Mouse (Mus musculus): ENCODE results near the gene Rhbdl1. TPM values are rescaled to one million over a fixed set of nuclear protein-coding genes. Genes with fewer than 3 reads are reported as not detected.

Rhbdl1 gene
- total RNA-seq (2015) (0.98 and 1.4 TPM in 2 replicates), total RNA-seq (2017) (0.55 and 0.69 TPM in 2 replicates)

- ATAC-seq (ENCODE audit: poor library complexity, severe bottlenecking) = no peak
Measured at GRCm38 (mm10) chr17:25837076-25837410, at the start of gene Rhbdl1. TSS of gene Rhbdl1 (minus strand) at chr17:25837295.

GRCm38 (mm10) chr17:25886806-25887205, 49.7 kb upstream of the Rhbdl1 start:
- no peak for ATAC-seq (ENCODE audit: poor library complexity, severe bottlenecking)

GRCm38 (mm10) chr17:25885636-25886035, 48.5 kb upstream of the Rhbdl1 start:
- no peak for ATAC-seq (ENCODE audit: poor library complexity, severe bottlenecking)

GRCm38 (mm10) chr17:25883824-25884223, 46.7 kb upstream of the Rhbdl1 start:
- ATAC-seq (ENCODE audit: poor library complexity, severe bottlenecking) = no peak

- ATAC-seq (ENCODE audit: poor library complexity, severe bottlenecking) = no peak
Measured at GRCm38 (mm10) chr17:25883268-25883667, 46.2 kb upstream of the Rhbdl1 start.

GRCm38 (mm10) chr17:25882306-25882705, 45.2 kb upstream of the Rhbdl1 start:
- ATAC-seq (ENCODE audit: poor library complexity, severe bottlenecking) = no peak

GRCm38 (mm10) chr17:25881691-25882090, 44.6 kb upstream of the Rhbdl1 start:
- ATAC-seq (ENCODE audit: poor library complexity, severe bottlenecking) = no peak

- ATAC-seq (ENCODE audit: poor library complexity, severe bottlenecking) = no peak
Measured at GRCm38 (mm10) chr17:25880913-25881641, 44.0 kb upstream of the Rhbdl1 start.

- ATAC-seq (ENCODE audit: poor library complexity, severe bottlenecking) = no peak
Measured at GRCm38 (mm10) chr17:25880196-25880910, 43.3 kb upstream of the Rhbdl1 start, which contains the start of gene Wfikkn1. TSS of gene Wfikkn1 (minus strand) at chr17:25880858.

GRCm38 (mm10) chr17:25879750-25880149, 42.7 kb upstream of the Rhbdl1 start:
- no peak for ATAC-seq (ENCODE audit: poor library complexity, severe bottlenecking)

GRCm38 (mm10) chr17:25879261-25879660, 42.2 kb upstream of the Rhbdl1 start:
- ATAC-seq (ENCODE audit: poor library complexity, severe bottlenecking) = no peak

- ATAC-seq (ENCODE audit: poor library complexity, severe bottlenecking) = no peak
Measured at GRCm38 (mm10) chr17:25878611-25879180, 41.6 kb upstream of the Rhbdl1 start.

GRCm38 (mm10) chr17:25877741-25878610, 40.9 kb upstream of the Rhbdl1 start:
- ATAC-seq (ENCODE audit: poor library complexity, severe bottlenecking) = no peak

- ATAC-seq (ENCODE audit: poor library complexity, severe bottlenecking) = no peak
Measured at GRCm38 (mm10) chr17:25877025-25877424, 39.9 kb upstream of the Rhbdl1 start.

- no peak for ATAC-seq (ENCODE audit: poor library complexity, severe bottlenecking)
Measured at GRCm38 (mm10) chr17:25876347-25876915, 39.3 kb upstream of the Rhbdl1 start.

GRCm38 (mm10) chr17:25875171-25876136, 38.4 kb upstream of the Rhbdl1 start:
- ATAC-seq (ENCODE audit: poor library complexity, severe bottlenecking) = peak; percentile 91

- ATAC-seq (ENCODE audit: poor library complexity, severe bottlenecking) = peak; percentile 78
Measured at GRCm38 (mm10) chr17:25874721-25875170, 37.7 kb upstream of the Rhbdl1 start, which contains the start of gene Mettl26. TSS of gene Mettl26 (plus strand) at chr17:25875074.

- no peak for ATAC-seq (ENCODE audit: poor library complexity, severe bottlenecking)
Measured at GRCm38 (mm10) chr17:25874148-25874720, 37.1 kb upstream of the Rhbdl1 start.
